In genomic region chr13:20439488-20439887, GRCm38 (mm10) we compare ENCODE assay signal across 21 mouse cellular contexts.
"Had no signal": no experiment of that assay in that cellular context is flagged by ENCODE, and none has a peak within 500 bp of the region (broad histone marks: within the 10 kb centered on the region; RNA-seq: fewer than 3 reads in every experiment).

No protein-coding gene starts in this region.

- H3K4me3 ChIP-seq: liver, embryonic 13.5 days; liver, embryonic 15.5 days; midbrain, embryonic 12.5 days; midbrain, embryonic 15.5 days; myocyte; neural tube, embryonic 13.5 days; neural tube, embryonic 15.5 days; stomach, embryonic 15.5 days had no signal

- H3K4me2 ChIP-seq: liver, embryonic 13.5 days; liver, embryonic 15.5 days; lung, embryonic 14.5 days; midbrain, embryonic 12.5 days; midbrain, embryonic 15.5 days; neural tube, embryonic 13.5 days; neural tube, embryonic 15.5 days; stomach, embryonic 15.5 days had no signal

- H3K27ac ChIP-seq: liver, embryonic 13.5 days; liver, embryonic 15.5 days; midbrain, embryonic 12.5 days; midbrain, embryonic 15.5 days; neural tube, embryonic 13.5 days; neural tube, embryonic 15.5 days; stomach, embryonic 15.5 days; stomach, postnatal 0 days had no signal

- DNase-seq: liver, embryonic 13.5 days; liver, postnatal 0 days; lung, embryonic 14.5 days; lung, postnatal 10 days; lung, postnatal 4 days; retina, postnatal 1 day; right cerebral cortex, adult 18-20 months; right cerebral cortex, postnatal 25 days; right cerebral cortex, postnatal 4 days; spleen, adult 18-20 months; thymus, adult 2 months; thymus, postnatal 25 days; thymus, postnatal 4 days had no signal

- H3K4me1 ChIP-seq: liver, embryonic 13.5 days; liver, embryonic 15.5 days; midbrain, embryonic 12.5 days; midbrain, embryonic 15.5 days; neural tube, embryonic 13.5 days; neural tube, embryonic 15.5 days; stomach, embryonic 15.5 days had no signal

- H3K27me3 ChIP-seq: liver, embryonic 13.5 days; liver, embryonic 15.5 days; midbrain, embryonic 12.5 days; midbrain, embryonic 15.5 days; neural tube, embryonic 13.5 days; neural tube, embryonic 15.5 days; stomach, embryonic 15.5 days had no signal

- H3K9me3 ChIP-seq: liver, embryonic 13.5 days; liver, embryonic 15.5 days; midbrain, embryonic 12.5 days; midbrain, embryonic 15.5 days; neural tube, embryonic 13.5 days; neural tube, embryonic 15.5 days; stomach, embryonic 15.5 days had no signal

- ATAC-seq: liver, postnatal 0 days; midbrain, embryonic 15.5 days had no signal

- H3K9ac ChIP-seq: liver, embryonic 13.5 days; liver, embryonic 15.5 days; liver, postnatal 0 days; lung, embryonic 14.5 days; midbrain, embryonic 12.5 days; midbrain, embryonic 15.5 days; neural tube, embryonic 13.5 days; neural tube, embryonic 15.5 days; stomach, embryonic 15.5 days had no signal

- H3K36me3 ChIP-seq: liver, embryonic 13.5 days; liver, embryonic 15.5 days; midbrain, embryonic 12.5 days; midbrain, embryonic 15.5 days; neural tube, embryonic 13.5 days; neural tube, embryonic 15.5 days; stomach, embryonic 15.5 days had no signal
